Mouse (Mus musculus) small intestine, adult 2 months (tissue): Measurements from ENCODE around the gene Fcgrt. TPM values are rescaled to one million over a fixed set of nuclear protein-coding genes. Genes with fewer than 3 reads are reported as not detected.
"Not testable (repeated sequence)": the region's sequence is repeated elsewhere in the genome, so short reads cannot be mapped to it uniquely, and the experiment has no call there.

Source experiments
- H3K27ac ChIP-seq: fragments of 200-500 bp; 2 replicates; pipeline ENCODE4 v1.5.1; 2012; ENCODE audit warnings: low read depth, low read length, control low read depth, inconsistent platforms; ENCODE audit not compliant: insufficient read depth
- H3K27me3 ChIP-seq: fragments of 200-500 bp; 2 replicates; pipeline ENCODE4 v1.6.1; 2012; ENCODE audit warnings: mild to moderate bottlenecking, moderate library complexity, low read length, inconsistent platforms; ENCODE audit not compliant: control insufficient read depth, insufficient read depth
- H3K36me3 ChIP-seq: fragments of 200-500 bp; 2 replicates; pipeline ENCODE4 v1.6.1; 2012; ENCODE audit warnings: mild to moderate bottlenecking, low read length, control low read depth, inconsistent platforms; ENCODE audit not compliant: control insufficient read depth, insufficient read depth
- H3K4me1 ChIP-seq: fragments of 200-500 bp; 2 replicates; pipeline ENCODE4 v1.6.1; 2012; ENCODE audit warnings: low read length, inconsistent platforms, mixed read lengths; ENCODE audit not compliant: control insufficient read depth, insufficient read depth, insufficient read length
- H3K4me3 ChIP-seq: fragments of 200-500 bp; 2 replicates; pipeline ENCODE4 v1.5.1; 2012; ENCODE audit warnings: low read depth, mild to moderate bottlenecking, control low read depth, inconsistent platforms, low read length, moderate library complexity
- CTCF ChIP-seq: fragments of 200-500 bp; IDR thresholded peaks from 2 replicates; pipeline ENCODE4 v1.5.1; 2012; ENCODE audit warnings: low read depth, mild to moderate bottlenecking, control low read depth, inconsistent platforms, low read length, moderate library complexity, mixed read lengths; ENCODE audit not compliant: insufficient replicate concordance, insufficient read length; ENCODE audit errors: extremely low read depth
- POLR2A ChIP-seq: fragments of 200-500 bp; IDR thresholded peaks from 2 replicates; pipeline ENCODE4 v1.6.1; 2012; ENCODE audit warnings: low read depth, mild to moderate bottlenecking, control low read depth, inconsistent platforms, low read length, moderate library complexity
- WGBS: fragments of 180-500 bp; shearing (Covaris S2); methylation state at CpG from one replicate; pipeline ENCODE4 v1.1.7; 2018; 5-methylcytosine and 5-hydroxymethylcytosine counted together
- polyA plus RNA-seq: library from polyadenylated mRNA; depleted of rRNA; stranded (reverse); fragments of >200 nt; gene quantifications from 2 replicates; pipeline ENCODE4 v1.2.3, GENCODE M21; 2012

Fcgrt gene
- polyA plus RNA-seq, 1 experiment, result 78.3 TPM

DNA sequence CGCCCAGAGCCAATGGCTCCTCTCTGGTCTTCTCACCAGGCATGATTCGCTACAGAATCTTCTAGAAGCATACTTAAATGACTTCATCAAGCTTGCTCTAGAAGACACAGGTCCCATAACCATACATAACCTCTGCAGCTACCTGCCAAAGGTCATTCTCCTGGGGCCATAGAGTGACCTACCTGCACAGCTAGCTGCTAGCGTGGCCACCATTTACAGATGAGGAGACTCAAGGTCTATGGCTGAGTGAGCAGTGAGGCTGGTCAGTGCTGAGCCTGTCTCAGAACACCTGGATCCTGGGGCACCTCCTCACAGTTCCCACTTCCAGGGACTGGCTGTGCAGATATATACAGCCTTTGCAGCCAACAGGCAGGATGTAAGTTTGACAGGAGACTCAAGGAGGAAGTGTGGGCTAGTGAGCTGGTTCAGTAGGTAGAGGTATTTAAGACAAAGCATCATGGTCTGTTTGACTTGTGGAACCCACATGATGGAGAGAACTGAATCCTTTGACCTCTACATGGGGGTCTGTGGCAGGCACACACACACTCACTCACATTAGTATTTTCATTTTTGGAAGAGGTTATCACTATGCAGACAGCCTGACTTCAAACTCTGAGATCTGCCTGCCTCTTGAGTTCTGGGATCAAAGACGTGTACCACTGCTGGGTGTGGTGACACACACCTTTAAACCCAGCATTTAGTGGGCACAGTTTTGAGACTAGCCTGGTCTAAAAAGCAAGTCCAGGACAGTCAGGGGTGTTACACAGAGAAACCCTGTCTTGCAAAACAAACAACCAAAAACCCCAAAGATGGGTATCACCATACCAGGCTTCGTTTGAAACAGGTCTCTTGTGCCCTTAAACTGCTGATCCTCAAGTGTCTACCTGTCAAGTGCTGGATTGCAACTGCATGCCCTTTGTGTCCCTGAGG lies 16.4 kb upstream of the Fcgrt start:
- Histone ChIP-seq H3K27me3 (no peaks in the 10 kb centered on the region), H3K4me3 (no peak overlapping the region), H3K27ac (peak overlapping the region; percentile 17; the same call in 1 of the 2 replicates), H3K4me1 (peaks cover 22% of the 10 kb centered on the region; the same call in 1 of the 2 replicates), H3K36me3 (peaks cover 27% of the 10 kb centered on the region)
- 65% methylated on average over 5 of the region's 5 CpGs for WGBS
- TF ChIP-seq CTCF, result no peak
- TF ChIP-seq POLR2A, result no peak

DNA sequence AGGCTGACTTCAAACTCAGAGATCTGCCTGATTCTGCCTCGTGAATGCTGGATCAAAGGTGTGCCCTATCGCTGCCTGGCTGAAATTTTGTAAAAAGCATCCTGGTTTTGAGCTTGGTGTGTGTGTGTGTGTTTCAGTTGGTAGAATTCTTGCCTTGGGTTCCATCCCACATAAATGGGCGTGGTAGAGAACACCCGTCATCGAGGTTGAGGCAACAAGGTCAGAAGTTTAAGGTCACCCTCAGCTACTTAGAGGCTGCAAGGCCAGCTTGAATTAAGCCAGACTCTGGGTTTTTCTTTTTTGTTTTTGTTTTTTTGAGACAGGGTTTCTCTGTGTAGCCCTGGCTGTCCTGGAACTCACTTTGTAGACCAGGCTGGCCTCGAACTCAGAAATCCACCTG lies 14.7 kb upstream of the Fcgrt start:
- peaks cover 26% of the 10 kb centered on the region for H3K36me3 ChIP-seq
- H3K27ac ChIP-seq, result no peak overlapping the region
- no peak overlapping the region for H3K4me3 ChIP-seq
- H3K27me3 ChIP-seq, result no peaks in the 10 kb centered on the region
- no peak for TF ChIP-seq CTCF
- TF ChIP-seq POLR2A, result no peak
- 69% methylated on average over 6 of the region's 6 CpGs for WGBS
- H3K4me1 ChIP-seq, result peaks cover 20% of the 10 kb centered on the region; the same call in 1 of the 2 replicates

DNA sequence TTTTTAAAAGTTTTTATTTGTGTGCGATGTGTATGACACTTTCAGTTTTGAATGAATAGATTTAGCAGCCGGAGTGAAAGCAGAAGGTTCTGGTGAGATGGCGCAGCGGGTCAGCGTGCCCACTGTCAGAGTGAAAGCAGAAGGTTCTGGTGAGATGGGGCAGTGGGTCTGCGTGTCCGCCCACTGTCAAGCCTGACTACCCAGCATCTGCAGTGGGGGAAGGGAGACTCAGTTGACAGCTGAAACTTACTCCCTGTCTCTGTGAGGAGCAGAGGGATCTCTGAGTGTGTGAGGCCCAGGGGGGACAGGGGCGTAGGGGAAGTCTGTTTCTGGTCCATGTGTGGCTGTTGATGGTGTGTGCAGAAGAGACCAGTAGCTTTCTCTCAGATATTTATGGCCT lies 13.9 kb upstream of the Fcgrt start:
- WGBS, result 85% methylated on average over 8 of the region's 8 CpGs

DNA sequence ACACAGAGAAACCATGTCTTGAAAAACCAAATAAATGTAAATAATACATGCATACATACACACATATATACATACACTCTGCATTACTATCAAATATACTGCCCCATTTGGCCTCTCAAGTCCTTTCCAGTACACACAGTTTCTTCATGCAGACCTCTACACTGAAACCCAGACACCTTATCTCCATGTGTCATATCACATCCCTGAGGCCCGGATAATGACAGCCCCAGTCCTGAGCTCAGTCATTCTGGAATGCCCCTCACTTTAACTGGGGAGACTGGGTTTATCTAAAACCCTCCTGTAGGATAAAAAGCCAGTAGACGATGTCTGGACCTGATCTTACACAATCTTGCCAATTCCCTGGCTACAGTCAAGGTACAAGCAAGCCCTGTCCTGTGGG lies 9.8 kb upstream of the Fcgrt start:
- no peak overlapping the region for H3K27ac ChIP-seq
- peaks cover 2% of the 10 kb centered on the region; the same call in 1 of the 2 replicates for H3K4me1 ChIP-seq
- no peaks in the 10 kb centered on the region for H3K36me3 ChIP-seq
- 54% methylated on average over 2 of the region's 2 CpGs for WGBS
- TF ChIP-seq POLR2A (no peak), CTCF (no peak)
- no peaks in the 10 kb centered on the region for H3K27me3 ChIP-seq
- H3K4me3 ChIP-seq, result no peak overlapping the region

More for the DNA sequence above, 13.9 kb upstream of the Fcgrt start:
- peaks cover 20% of the 10 kb centered on the region for H3K36me3 ChIP-seq
- peaks cover 16% of the 10 kb centered on the region; the same call in 1 of the 2 replicates for H3K4me1 ChIP-seq
- no peak for TF ChIP-seq POLR2A
- no peak overlapping the region for H3K4me3 ChIP-seq
- H3K27me3 ChIP-seq, result no peaks in the 10 kb centered on the region
- H3K27ac ChIP-seq, result no peak overlapping the region

DNA sequence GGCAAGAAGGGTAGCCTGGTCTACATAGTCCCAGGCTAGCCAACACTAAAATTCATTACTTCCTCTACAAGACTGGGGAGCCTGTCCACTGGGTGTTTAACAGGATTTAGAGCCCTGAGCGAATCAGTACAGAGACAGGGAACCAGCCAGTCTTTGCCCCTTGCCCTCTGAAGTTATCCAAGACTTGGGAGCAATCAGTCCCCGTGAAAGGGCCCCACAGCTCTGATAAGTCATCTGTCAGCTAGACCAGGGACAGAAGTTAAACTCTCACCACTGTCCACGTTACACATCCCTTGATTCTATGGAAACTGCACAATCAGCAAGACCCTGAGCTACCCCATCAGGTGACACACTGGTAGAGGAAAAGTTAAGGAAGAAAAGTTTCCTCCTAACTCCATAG lies 8.9 kb upstream of the Fcgrt start:
- peaks cover 2% of the 10 kb centered on the region; the same call in 1 of the 2 replicates for H3K4me1 ChIP-seq
- no peaks in the 10 kb centered on the region for H3K27me3 ChIP-seq
- no peak overlapping the region for H3K4me3 ChIP-seq
- H3K27ac ChIP-seq, result no peak overlapping the region
- TF ChIP-seq POLR2A, result no peak
- no peak for TF ChIP-seq CTCF
- WGBS, result 27% methylated on average over 3 of the region's 3 CpGs
- H3K36me3 ChIP-seq, result no peaks in the 10 kb centered on the region

DNA sequence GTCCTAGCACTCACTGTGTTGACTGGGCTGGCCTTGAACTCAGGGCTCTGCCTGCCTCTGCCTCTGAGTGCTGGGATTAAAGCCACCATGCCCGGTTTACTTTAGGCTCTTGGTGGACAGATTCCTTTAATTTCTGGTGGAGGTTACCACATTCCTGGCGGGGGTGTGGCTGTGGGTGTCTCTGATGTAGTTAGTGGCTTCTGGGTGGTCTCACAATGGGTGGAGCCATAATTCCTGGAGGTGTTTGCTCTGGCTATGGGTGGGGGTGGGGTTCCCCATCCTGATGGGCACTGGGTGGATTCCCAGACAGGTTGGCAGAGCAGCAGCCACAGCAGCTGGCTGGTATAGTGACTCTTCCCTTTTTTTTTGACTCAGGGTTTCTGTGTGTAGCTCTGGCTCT lies 8.3 kb upstream of the Fcgrt start:
- Histone ChIP-seq H3K36me3 (no peaks in the 10 kb centered on the region), H3K4me1 (peaks cover 2% of the 10 kb centered on the region; the same call in 1 of the 2 replicates), H3K4me3 (no peak overlapping the region), H3K27me3 (no peaks in the 10 kb centered on the region), H3K27ac (no peak overlapping the region)
- 61% methylated on average over 2 of the region's 2 CpGs for WGBS
- TF ChIP-seq POLR2A (no peak), CTCF (no peak)

DNA sequence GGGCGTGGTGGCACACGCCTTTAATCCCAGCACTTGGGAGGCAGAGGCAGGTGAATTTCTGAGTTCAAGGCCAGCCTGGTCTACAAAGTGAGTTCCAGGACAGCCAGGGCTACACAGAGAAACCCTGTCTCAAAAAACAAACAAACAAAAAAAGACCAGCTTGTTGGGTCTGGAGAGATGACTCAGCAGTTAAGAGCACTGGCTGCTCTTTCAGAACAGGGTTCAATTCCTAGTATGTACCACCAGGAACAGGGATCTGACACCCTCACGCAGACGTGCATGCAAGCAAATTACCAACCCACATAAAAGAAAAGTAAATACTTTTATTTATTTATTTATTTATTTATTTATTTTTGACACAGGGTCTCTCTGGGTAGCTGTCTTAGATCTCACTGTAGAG lies 6.4 kb upstream of the Fcgrt start:
- 91% methylated on average over 4 of the region's 4 CpGs for WGBS
- not testable (repeated sequence) for H3K36me3 ChIP-seq, H3K27ac ChIP-seq, H3K27me3 ChIP-seq, H3K4me3 ChIP-seq
- H3K4me1 ChIP-seq, result peaks cover 13% of the 10 kb centered on the region; the same call in 1 of the 2 replicates
